Mouse (Mus musculus) limb, embryonic 13.5 days (tissue): ENCODE results near the gene Gm13285. TPM values are rescaled to one million over a fixed set of nuclear protein-coding genes. Genes with fewer than 3 reads are reported as not detected.
"Not testable (repeated sequence)": the region's sequence is repeated elsewhere in the genome, so short reads cannot be mapped to it uniquely, and the experiment has no call there.

Experiments
- ATAC-seq: fragments of 200-750 bp; cut with Nextera tagmentation; 2 replicates; pipeline ENCODE4 v1.8.0; 2017; ENCODE audit warnings: low read depth, moderate number of reproducible peaks, moderate TSS enrichment; ENCODE audit not compliant: low FRiP score
- H3K27ac ChIP-seq: fragments of 300-500 bp; sonication (generic); 2 replicates; pipeline ENCODE4 v1.5.1; 2015; ENCODE audit warnings: inconsistent platforms, mild to moderate bottlenecking, moderate library complexity
- H3K27me3 ChIP-seq: fragments of 300-500 bp; sonication (generic); 2 replicates; pipeline ENCODE4 v1.6.1; 2015; ENCODE audit warnings: mild to moderate bottlenecking, inconsistent platforms
- H3K36me3 ChIP-seq: fragments of 300-500 bp; sonication (generic); 2 replicates; pipeline ENCODE4 v1.6.1; 2015; ENCODE audit warnings: inconsistent platforms, mild to moderate bottlenecking, moderate library complexity
- H3K4me1 ChIP-seq: fragments of 300-500 bp; sonication (generic); 2 replicates; pipeline ENCODE4 v1.6.1; 2015; ENCODE audit warnings: inconsistent platforms
- H3K4me2 ChIP-seq: fragments of 300-500 bp; sonication (generic); replicated peaks from 2 replicates; pipeline ENCODE4 v1.6.1; 2015; ENCODE audit warnings: inconsistent platforms, mild to moderate bottlenecking, moderate library complexity
- H3K4me3 ChIP-seq: fragments of 300-500 bp; sonication (generic); 2 replicates; pipeline ENCODE4 v1.5.1; 2015; ENCODE audit warnings: moderate library complexity, mild to moderate bottlenecking, inconsistent platforms
- H3K9ac ChIP-seq: fragments of 300-500 bp; sonication (generic); 2 replicates; pipeline ENCODE4 v1.6.1; 2015; ENCODE audit warnings: mild to moderate bottlenecking, inconsistent platforms
- H3K9me3 ChIP-seq: fragments of 300-500 bp; sonication (generic); 2 replicates; pipeline ENCODE4 v1.6.1; 2016; ENCODE audit warnings: inconsistent platforms
- WGBS: fragments of 180-500 bp; shearing (Covaris S2); methylation state at CpG from one replicate; pipeline ENCODE4 v1.1.7; 2015; 5-methylcytosine and 5-hydroxymethylcytosine counted together
- polyA plus RNA-seq: library from polyadenylated mRNA; unstranded; fragments of >200 nt; fragmentation: Nextera tagmentation; extraction: Ambion mirVana; gene quantifications from 2 replicates; pipeline ENCODE4 v1.2.1, GENCODE M21; 2015

The Gm13285 gene
- 0.76 and 1.0 TPM in 2 replicates for polyA plus RNA-seq

DNA sequence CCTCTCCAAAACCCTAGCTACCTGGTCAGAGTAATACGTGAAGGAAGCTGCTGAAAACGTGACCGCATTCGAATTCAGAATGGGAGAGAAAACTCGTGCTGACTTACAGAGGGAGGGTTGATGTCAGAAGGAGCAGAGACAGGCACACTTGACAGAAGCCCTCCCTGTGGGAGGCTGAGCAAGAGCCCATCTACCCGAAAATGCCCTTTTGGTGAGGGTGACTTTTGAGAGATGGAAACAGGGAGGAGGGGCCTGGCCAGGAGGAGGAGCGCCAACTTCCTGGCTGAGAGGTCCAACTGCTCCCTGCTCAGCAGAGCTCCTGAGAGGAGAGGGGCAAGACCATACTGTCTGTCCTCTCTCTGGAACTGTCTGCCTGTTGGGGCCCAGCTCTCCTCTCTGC is at the start of gene Gm13285:
Gene Gm13285, plus strand, starts transcription at position 301 of the 400 bp plus-strand sequence.
- H3K27ac ChIP-seq, H3K9me3 ChIP-seq, ATAC-seq, H3K9ac ChIP-seq, H3K4me3 ChIP-seq, H3K4me2 ChIP-seq, H3K4me1 ChIP-seq, H3K27me3 ChIP-seq, H3K36me3 ChIP-seq: not testable (repeated sequence)
- WGBS = 21% methylated on average over 6 of the region's 7 CpGs

DNA sequence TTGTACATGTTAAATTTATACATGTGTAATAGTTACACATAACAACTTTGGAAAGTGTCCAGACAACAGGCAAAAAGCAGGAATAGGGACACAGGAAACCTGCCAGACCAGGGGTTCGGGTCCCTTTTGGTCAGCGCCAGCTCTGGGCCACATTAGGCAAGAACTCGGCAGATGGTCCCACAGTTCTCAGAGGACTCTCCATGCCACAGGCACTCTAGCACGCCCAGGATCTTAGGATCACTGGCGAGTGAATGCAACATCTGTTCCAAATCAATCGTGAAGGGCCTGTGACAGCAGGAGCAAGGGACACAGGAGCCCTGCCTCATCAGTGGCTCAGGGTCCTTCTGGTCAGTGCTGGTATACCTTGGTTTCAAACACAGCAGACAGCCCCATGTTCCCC is 49.5 kb upstream of the Gm13285 start:
- Histone ChIP-seq H3K36me3 (no peaks in the 10 kb centered on the region), H3K4me2 (no peak overlapping the region), H3K4me3 (no peak overlapping the region), H3K9ac (no peak overlapping the region; the same call in 1 of the 2 replicates), H3K4me1 (peaks cover 7% of the 10 kb centered on the region), H3K9me3 (no peaks in the 10 kb centered on the region), H3K27ac (no peak overlapping the region), H3K27me3 (no peaks in the 10 kb centered on the region)
- no peak for ATAC-seq
- 21% methylated on average over 6 of the region's 6 CpGs for WGBS

DNA sequence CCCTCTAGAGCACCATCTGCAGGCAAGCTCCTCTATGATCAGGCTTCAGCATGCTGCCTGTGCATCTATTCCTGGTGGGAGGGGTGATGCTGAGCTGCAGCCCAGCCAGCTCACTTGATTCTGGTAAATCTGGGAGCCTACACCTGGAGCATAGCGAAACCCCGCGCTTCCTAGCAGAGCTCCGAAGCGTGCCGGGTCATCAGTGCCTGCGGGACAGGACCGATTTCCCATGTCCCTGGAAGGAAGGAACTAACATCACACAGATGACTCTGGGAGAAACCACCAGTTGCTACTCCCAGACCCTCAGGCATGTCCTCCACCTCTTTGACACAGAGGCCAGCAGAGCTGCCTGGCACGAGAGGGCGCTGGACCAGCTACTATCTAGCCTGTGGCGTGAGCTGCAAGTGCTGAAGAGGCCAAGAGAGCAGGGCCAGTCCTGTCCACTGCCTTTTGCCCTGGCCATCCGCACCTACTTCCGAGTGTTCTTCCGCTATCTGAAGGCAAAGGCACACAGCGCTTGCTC is 44.6 kb upstream of the Gm13285 start, which contains the start of gene Gm13271:
Gene Gm13271, plus strand, starts transcription at position 51 of the 523 bp plus-strand sequence.
- H3K27me3 ChIP-seq, ATAC-seq, H3K4me1 ChIP-seq, H3K4me3 ChIP-seq, H3K9ac ChIP-seq, H3K9me3 ChIP-seq, H3K36me3 ChIP-seq, H3K4me2 ChIP-seq, H3K27ac ChIP-seq: not testable (repeated sequence)
- 79% methylated on average over 15 of the region's 15 CpGs for WGBS

DNA sequence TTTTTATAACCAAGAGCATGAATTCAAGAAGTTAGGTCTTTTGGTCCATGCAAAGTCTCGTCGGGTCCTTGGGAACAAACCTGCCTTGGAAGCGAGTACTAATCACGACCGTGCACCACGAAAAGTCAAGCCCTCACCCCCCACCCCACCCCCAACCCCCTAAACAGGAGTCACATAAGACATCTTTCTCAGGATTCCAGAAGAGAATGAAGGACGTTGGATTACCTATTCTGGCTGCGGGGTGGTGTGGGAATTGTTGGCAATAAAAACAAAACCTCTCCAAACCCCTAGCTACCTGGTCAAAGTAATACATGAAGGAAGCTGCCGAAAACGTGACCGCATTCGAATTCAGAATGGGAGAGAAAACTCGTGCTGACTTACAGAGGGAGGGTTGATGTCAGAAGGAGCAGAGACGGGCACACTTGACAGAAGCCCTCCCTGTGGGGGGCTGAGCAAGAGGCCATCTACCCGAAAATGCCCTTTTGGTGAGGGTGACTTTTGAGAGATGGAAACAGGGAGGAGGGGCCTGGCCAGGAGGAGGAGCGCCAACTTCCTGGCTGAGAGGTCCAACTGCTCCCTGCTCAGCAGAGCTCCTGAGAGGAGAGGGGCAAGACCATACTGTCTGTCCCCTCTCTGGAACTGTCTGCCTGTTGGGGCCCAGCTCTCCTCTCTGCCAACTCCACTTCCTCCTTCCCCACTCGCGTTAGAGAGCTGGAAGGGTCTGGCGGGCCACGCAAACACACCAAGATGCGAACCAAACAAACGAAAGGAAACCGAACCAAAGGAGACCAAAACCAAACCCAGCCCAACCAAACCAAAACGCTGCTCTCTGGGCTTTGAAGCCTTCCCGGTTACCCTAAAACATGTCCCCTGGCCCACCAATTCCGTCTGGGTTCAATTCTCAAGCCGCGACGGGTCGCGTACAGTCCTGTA is 42.6 kb upstream of the Gm13285 start:
- H3K27me3 ChIP-seq, H3K36me3 ChIP-seq, H3K4me1 ChIP-seq, H3K9me3 ChIP-seq, ATAC-seq: not testable (repeated sequence)
- 8% methylated on average over 29 of the region's 31 CpGs for WGBS
- H3K9ac ChIP-seq = peak overlapping the region; percentile 75
- H3K4me3 ChIP-seq = peak overlapping the region; percentile 54
- H3K27ac ChIP-seq = peak overlapping the region; percentile 95
- peak overlapping the region; percentile 74 for H3K4me2 ChIP-seq

DNA sequence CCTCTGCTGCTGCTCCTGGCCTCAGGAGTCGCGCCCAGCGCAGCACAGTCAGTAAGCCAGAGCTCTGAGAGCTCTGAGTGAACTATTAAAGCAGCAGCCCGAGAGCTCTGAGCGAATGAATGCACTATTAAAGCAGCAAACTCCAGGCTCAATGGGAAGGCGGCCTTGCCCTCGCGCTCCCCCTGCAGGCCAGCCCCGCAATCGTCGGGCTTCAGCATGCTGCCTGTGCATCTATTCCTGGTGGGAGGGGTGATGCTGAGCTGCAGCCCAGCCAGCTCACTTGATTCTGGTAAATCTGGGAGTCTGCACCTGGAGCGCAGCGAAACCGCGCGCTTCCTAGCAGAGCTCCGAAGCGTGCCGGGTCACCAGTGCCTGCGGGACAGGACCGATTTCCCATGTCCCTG is 41.8 kb upstream of the Gm13285 start:
- ATAC-seq = peak; percentile 100
- Histone ChIP-seq H3K27ac (peak overlapping the region; percentile 95), H3K4me3 (peak overlapping the region; percentile 54), H3K9ac (peak overlapping the region; percentile 75), H3K4me2 (peak overlapping the region; percentile 74)
- not testable (repeated sequence) for H3K9me3 ChIP-seq, H3K4me1 ChIP-seq, H3K36me3 ChIP-seq, H3K27me3 ChIP-seq
- under 1% methylated on average over 17 of the region's 21 CpGs for WGBS

DNA sequence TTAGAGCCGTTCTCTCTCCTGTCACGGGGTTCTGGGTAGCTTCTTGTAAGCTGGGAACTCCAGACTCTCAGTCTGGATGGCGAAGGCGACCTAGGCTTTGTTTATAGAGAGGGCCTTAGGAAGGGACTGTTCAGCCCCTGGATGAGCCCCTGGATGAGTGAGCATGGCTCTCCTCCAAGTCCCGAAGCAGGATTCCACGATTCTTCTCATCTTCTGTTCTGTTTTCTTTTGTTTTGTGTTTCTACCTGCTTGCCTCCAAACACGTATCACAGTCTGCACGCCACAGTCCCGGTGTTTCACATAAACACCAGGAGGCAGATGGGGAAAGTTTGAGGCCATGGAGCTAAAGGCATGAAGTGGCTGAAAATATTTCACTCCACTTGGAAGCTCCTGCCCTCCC is 40.7 kb upstream of the Gm13285 start:
- not testable (repeated sequence) for H3K4me2 ChIP-seq, H3K4me1 ChIP-seq, H3K9ac ChIP-seq, H3K36me3 ChIP-seq, H3K27me3 ChIP-seq, H3K27ac ChIP-seq, H3K9me3 ChIP-seq, H3K4me3 ChIP-seq, ATAC-seq
- 83% methylated on average over 9 of the region's 9 CpGs for WGBS

DNA sequence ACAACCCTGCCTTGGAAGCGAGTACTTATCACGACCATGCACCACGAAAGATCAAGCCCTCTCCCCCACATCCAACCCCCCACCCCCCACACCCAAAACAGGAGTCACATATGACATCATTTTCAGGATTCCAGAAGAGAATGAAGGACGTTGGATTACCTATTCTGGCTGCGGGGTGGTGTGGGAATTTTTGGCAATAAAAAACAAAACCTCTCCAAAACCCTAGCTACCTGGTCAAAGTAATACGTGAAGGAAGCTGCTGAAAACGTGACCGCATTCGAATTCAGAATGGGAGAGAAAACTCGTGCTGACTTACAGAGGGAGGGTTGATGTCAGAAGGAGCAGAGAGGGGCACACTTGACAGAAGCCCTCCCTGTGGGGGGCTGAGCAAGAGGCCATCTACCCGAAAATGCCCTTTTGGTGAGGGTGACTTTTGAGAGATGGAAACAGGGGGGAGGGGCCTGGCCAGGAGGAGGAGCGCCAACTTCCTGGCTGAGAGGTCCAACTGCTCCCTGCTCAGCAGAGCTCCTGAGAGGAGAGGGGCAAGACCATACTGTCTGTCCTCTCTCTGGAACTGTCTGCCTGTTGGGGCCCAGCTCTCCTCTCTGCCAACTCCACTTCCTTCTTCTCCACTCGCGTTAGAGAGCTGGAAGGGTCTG is 39.7 kb upstream of the Gm13285 start, which contains the start of gene Gm13283:
Gene Gm13283, plus strand, starts transcription at position 510 of the 659 bp plus-strand sequence.
- H3K4me1 ChIP-seq = not testable (repeated sequence)

DNA sequence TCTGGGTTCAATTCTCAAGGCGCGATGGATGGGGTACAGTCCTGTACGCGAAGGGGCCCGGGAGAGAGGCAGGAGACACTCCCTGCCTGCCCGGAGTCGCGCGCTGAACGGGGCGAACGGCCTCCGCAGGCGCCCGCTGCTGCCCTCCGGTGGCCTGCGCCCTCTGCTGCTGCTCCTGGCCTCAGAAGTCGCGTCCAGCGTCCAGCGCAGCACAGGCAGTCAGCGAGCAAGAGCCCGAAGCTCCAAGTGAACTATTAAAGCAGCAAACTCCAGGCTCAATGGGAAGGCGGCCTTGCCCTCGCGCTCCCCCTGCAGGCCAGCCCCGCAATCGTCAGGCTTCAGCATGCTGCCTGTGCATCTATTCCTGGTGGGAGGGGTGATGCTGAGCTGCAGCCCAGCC is 39.0 kb upstream of the Gm13285 start:
- not testable (repeated sequence) for H3K9me3 ChIP-seq, ATAC-seq, H3K36me3 ChIP-seq, H3K9ac ChIP-seq, H3K27me3 ChIP-seq, H3K4me1 ChIP-seq
- Histone ChIP-seq H3K4me3 (peak overlapping the region; percentile 40), H3K27ac (peak overlapping the region; percentile 65), H3K4me2 (peak overlapping the region; percentile 57)
- under 1% methylated on average over 23 of the region's 28 CpGs for WGBS

More for the DNA sequence above, 39.7 kb upstream of the Gm13285 start, which contains the start of gene Gm13283:
- ATAC-seq, H3K27me3 ChIP-seq, H3K9ac ChIP-seq, H3K36me3 ChIP-seq, H3K9me3 ChIP-seq: not testable (repeated sequence)
- 20% methylated on average over 11 of the region's 14 CpGs for WGBS
- peak within 1 kb of the TSS; percentile 57 for H3K4me2 ChIP-seq
- peak within 1 kb of the TSS; percentile 65 for H3K27ac ChIP-seq
- peak within 1 kb of the TSS; percentile 40 for H3K4me3 ChIP-seq

DNA sequence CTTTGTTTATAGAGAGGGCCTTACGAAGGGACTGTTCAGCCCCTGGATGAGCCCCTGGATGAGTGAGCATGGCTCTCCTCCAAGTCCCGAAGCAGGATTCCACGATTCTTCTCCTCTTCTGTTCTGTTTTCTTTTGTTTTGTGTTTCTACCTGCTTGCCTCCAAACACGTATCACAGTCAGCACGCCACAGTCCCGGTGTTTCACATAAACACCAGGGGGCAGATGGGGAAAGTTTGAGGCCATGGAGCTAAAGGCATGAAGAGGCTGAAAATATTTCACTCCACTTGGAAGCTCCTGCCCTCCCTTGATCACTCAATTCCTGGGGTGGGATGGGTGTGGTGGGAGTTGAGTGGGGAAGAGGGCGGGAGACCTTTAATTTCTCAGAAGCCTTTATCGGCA is 37.7 kb upstream of the Gm13285 start:
- H3K4me3 ChIP-seq, H3K27me3 ChIP-seq, ATAC-seq, H3K4me1 ChIP-seq, H3K9ac ChIP-seq, H3K4me2 ChIP-seq, H3K36me3 ChIP-seq, H3K9me3 ChIP-seq, H3K27ac ChIP-seq: not testable (repeated sequence)
- 63% methylated on average over 6 of the region's 8 CpGs for WGBS

DNA sequence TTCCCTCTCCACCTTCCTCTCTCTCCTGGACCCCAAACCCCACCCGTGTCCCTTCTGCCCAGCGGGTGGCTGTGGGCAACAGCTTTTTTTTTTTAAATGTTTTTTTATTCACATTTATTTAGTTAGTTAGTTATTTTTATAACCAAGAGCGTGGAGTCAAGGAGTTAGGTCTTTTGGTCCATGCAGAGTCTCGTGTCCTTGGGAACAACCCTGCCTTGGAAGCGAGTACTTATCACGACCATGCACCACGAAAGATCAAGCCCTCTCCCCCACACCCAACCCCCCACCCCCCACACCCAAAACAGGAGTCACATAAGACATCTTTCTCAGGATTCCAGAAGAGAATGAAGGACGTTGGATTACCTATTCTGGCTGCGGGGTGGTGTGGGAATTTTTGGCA is 37.1 kb upstream of the Gm13285 start:
- peak overlapping the region; percentile 54 for H3K4me2 ChIP-seq
- not testable (repeated sequence) for ATAC-seq, H3K9ac ChIP-seq, H3K36me3 ChIP-seq, H3K27me3 ChIP-seq, H3K4me3 ChIP-seq, H3K27ac ChIP-seq, H3K9me3 ChIP-seq, H3K4me1 ChIP-seq
- WGBS = 49% methylated on average over 9 of the region's 9 CpGs

DNA sequence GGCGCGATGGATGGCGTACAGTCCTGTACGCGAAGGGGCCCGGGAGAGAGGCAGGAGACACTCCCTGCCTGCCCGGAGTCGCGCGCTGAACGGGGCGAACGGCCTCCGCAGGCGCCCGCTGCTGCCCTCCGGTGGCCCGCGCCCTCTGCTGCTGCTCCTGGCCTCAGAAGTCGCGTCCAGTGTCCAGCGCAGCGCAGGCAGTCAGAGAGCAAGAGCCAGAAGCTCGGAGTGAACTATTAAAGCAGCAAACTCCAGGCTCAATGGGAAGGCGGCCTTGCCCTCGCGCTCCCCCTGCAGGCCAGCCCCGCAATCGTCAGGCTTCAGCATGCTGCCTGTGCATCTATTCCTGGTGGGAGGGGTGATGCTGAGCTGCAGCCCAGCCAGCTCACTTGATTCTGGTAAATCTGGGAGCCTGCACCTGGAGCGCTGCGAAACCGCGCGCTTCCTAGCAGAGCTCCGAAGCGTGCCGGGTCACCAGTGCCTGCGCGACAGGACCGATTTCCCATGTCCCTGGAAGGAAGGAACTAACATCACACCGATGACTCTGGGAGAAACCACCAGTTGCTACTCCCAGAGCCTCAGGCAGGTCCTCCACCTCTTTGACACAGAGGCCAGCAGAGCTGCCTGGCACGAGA is 36.0 kb upstream of the Gm13285 start:
- peak overlapping the region; percentile 51; the same call in 1 of the 2 replicates for H3K9ac ChIP-seq
- H3K27me3 ChIP-seq, H3K36me3 ChIP-seq, H3K9me3 ChIP-seq, ATAC-seq, H3K4me1 ChIP-seq, H3K27ac ChIP-seq: not testable (repeated sequence)
- 4% methylated on average over 27 of the region's 42 CpGs for WGBS
- peak overlapping the region; percentile 43 for H3K4me3 ChIP-seq
- H3K4me2 ChIP-seq = peak overlapping the region; percentile 59

DNA sequence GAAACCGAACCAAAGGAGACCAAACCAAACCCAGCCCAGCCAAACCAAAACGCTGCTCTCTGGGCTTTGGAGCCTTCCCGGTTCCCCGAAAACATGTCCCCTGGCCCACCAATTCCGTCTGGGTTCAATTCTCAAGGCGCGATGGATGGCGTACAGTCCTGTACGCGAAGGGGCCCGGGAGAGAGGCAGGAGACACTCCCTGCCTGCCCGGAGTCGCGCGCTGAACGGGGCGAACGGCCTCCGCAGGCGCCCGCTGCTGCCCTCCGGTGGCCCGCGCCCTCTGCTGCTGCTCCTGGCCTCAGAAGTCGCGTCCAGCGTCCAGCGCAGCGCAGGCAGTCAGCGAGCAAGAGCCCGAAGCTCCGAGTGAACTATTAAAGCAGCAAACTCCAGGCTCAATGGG is 25.9 kb upstream of the Gm13285 start, which contains the start of gene Gm13290:
Gene Gm13290, plus strand, starts transcription at position 301 of the 400 bp plus-strand sequence.
- not testable (repeated sequence) for H3K9me3 ChIP-seq, ATAC-seq, H3K4me3 ChIP-seq, H3K4me2 ChIP-seq, H3K9ac ChIP-seq, H3K27ac ChIP-seq, H3K4me1 ChIP-seq, H3K27me3 ChIP-seq, H3K36me3 ChIP-seq
- WGBS = no CpG with 5 or more reads among the region's 32 CpGs
